Mouse (Mus musculus) WW6 (cell line): ENCODE measurements around the gene Ctdsp1.
"Not testable (repeated sequence)": the region's sequence is repeated elsewhere in the genome, so short reads cannot be mapped to it uniquely, and the experiment has no call there.

Experiments used
- DNase-seq: peaks from one replicate; pipeline ENCODE4 v3.0.0-alpha.2; 2013; ENCODE audit warnings: low read depth, low spot score

Gene Ctdsp1

DNA sequence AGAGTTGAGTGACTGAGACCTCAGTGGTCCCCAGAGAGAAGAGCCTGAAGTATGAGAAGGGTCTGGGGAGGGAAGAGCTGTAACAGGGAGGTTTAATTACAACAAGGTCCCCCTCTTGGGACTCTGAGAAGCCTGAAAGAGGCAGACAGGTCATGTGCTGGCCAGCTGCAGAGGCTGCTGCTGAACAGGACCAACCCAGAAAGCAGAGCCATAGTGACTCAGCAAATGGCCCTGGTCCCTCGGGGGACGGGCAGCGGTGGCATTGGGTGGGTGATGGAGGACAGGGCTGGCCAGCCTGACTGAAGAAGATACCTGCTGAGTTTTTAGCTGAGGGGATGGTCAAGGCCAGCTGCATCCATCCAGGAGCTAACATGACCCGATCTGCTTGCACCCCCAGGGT lies 14.9 kb upstream of the Ctdsp1 start:
- DNase-seq = no peak

DNA sequence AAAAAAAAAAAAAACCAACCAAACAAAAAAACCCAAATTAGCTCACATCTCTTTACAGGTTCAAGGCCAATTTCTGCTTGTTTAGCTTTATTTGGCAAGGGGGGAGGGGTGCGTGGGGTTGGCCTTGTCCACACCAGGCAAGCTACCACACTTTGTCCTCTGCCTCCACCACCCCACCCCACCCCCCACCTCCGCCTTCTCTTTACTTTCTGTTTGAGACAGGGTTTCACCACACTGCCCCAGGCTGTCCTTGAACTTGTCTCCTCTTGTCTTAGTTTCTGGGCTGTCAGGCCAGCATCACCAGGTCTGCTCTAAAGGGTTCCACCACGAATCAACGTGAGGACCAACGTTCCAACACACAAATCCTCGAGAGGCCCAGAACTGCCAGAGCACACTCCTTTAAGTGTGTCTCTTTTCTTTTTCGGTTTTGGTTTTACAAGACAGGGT lies 12.2 kb upstream of the Ctdsp1 start:
- no peak for DNase-seq

DNA sequence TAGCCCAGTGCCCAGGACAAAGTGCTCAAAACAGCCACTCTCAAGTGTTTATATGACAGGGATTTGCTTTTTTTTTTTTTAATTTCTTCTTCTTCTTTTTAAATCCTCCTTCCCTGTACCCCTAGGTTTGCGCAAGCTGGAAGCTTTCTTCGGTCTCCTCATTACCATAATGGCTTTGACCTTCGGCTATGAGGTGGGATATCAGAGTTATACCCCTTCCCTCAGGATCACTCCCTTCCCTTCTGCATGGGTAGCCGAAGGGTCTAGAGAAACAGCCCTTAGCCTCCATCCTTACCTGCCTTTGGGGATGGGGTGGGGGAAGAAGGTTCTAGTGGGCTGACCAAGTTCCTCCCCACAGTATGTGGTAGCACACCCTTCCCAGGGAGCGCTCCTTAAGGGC lies 10.8 kb upstream of the Ctdsp1 start:
- DNase-seq = no peak

DNA sequence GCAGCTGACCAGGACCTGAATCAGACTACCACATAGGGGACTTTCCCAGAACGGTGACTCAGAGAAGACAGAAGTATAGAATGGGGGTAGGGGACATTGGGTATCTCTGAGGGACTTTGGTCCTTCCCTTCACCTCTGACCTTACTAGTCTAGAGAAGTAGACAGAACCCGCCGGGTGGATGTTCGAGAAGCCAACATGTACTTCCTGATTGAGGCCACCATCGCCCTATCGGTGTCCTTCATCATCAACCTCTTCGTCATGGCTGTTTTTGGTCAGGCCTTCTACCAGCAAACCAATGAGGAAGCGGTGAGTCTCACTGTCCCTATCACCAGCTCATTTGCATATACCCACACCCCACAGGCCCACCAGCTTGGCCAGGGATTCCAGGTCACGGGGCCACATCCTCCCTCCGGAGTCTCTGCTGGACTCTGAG lies 9.7 kb upstream of the Ctdsp1 start:
- DNase-seq = no peak

DNA sequence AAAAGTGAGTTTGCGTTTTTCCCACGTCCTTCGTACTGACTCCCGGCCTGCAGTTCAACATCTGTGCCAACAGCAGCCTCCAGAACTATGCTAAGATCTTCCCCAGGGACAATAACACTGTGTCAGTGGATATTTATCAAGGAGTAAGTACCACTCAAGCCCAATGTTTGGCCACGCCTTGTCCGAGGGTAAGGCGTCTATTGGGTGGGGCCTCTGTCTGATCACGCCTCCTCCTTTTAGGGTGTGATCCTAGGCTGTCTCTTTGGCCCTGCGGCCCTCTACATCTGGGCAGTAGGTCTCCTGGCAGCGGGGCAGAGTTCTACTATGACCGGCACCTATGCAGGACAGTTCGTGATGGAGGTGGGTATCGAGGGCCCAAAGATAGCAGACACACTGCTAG lies 7.9 kb upstream of the Ctdsp1 start:
- no peak for DNase-seq

DNA sequence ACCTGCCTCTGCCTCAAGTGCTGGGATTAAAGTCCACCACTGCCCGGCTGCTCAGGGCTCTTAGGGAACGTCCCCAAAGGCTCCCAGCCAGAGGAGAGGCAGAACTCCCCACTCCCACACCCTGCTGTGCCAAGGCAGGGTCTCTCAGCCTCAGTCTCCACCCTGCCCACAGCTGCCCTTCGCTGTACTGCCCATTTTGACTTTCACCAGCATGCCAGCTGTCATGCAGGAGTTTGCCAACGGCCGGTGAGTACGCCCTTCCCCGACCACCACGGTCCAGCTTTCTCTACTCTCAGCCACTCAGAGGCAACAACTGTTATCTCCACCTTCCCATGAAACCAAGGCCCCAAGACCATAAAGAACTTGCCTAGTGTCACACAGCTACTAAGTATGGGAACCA lies 6.8 kb upstream of the Ctdsp1 start:
- DNase-seq = no peak

DNA sequence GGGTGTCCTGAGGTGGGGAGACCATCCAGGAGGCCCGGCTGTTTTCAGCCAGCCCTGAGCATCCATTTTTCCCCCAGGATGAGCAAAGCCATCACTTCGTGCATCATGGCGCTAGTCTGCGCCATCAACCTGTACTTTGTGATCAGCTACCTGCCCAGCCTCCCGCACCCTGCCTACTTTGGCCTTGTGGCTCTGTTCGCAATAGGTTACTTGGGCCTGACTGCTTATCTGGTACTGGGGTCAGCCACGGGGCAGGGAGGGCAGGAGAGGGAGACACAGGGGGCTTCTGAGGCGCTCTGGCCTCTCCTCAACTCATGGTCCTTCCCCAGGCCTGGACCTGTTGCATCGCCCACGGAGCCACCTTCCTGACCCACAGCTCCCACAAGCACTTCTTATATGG lies 6.2 kb upstream of the Ctdsp1 start:
- no peak for DNase-seq

DNA sequence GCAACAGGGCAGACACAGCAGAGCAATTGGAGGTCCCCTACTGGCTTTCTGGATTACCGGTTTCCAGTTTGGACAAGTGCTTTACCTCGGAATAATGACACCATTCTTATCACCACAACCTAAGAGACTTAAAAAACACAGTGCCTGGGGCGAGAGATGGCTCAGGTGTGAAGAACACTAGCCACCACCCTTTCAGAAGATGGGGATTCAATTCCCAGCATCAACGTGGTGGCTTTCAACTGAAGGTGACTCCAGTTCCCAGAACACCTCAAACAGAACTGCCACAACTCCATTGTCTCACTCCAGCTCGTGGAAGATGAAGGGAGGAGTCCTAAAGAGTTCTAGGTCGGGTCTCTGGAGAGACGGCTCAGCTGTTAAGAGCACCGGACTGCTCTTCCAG lies 5.8 kb upstream of the Ctdsp1 start:
- DNase-seq = no peak

DNA sequence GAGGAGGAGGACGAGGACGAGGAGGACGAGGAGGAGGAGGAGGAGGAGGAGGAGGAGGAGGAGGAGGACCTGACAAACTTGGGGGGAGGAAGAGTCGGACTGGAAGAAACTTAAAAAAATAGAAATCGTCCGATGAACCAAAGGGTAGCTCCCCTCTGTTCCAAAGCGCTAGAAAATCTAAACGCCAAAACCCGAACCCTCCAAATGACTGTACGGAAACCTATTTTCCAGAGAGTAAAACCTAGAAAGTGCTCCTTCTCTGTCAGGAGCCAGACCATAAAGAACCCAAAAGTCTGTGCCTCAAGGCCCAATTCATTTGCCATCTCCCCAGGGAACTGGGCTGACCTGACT lies 5.0 kb upstream of the Ctdsp1 start:
- no peak for DNase-seq

DNA sequence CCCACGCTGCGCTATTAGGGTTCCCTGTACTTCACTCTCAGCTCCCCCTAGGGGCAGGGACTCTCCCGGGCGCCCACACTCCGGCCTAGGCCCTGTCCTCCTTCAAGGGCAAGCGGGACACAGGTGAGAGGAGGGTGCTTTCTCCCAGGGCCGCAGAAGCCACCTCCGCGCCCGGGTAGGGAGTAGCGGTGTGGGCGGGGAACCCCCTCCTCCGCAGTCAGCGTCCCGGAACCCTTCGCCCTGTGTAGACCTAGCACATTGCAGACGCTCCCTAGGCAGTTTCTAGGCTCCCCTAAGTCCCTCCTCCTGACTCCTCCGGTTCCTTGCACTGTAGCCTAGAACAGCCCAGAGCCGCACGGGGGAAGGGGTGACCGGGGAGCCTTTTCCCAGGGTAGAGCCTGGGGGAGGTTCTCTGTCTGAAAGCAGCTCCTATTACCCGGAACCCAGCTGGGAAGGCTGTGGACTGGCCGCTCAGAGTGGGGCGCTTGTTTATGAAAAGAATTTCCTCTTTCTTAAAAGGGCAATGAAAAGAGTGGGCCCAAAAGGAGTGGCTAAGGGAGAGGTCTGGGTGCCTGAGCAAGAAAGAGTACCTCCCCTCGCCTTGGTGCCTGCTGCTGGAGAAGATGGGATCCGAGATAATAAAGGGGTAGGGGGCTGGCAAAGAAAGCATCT lies 4.5 kb upstream of the Ctdsp1 start:
- peak; percentile 93 for DNase-seq

DNA sequence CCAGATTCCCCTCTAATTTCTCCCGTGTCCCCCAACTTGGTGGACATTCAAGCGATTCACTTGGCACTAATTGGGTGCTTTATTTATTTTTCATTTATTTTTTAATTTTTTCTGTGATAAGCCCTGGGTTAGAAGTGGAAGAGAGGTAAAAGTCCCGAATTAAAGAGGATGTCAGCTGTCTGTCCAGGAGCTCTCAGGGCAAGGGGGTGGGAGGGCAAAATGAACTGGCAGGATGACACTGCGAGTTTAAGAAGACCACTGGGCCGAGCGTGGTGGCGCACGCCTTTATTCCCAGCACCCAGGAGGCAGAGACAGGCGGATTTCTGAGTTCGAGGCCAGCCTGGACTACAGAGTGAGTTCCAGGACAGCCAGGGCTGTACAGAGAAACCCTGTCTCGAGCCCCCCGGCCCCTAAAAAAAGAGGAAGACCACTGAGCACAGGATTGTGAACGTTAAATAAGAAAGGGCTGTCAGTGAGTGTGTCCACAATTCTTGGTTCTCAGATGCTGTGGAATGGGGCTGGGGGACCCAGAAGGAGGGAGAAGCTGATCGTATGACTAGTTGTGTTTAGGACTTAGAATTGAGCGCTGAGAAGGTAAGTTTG lies 3.8 kb upstream of the Ctdsp1 start:
- DNase-seq = no peak

DNA sequence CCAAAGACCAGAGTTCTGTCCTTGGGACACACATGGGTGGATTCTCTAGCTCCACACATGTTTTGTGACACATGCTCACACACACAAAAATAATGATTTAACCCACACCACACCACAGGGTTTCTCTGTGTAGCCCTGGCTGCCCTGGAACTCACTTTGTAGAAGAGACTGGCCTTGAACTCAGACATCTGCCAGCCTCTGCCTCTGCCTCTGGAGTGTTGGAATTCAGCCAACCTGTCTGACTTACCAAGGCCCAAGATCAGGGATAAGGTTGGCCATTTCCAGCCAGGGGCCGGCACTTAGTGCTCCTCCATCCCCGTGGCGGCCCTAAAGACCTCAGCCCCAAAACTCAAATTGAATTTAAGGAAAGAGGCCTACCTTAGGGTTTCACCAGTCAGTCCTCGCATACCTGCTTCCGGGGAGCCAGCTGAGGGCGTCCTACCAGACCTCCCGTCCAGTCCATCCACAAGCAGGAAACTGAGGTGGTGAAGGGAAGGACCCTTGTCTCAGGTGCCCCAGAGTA lies 2.9 kb upstream of the Ctdsp1 start:
- no peak for DNase-seq

DNA sequence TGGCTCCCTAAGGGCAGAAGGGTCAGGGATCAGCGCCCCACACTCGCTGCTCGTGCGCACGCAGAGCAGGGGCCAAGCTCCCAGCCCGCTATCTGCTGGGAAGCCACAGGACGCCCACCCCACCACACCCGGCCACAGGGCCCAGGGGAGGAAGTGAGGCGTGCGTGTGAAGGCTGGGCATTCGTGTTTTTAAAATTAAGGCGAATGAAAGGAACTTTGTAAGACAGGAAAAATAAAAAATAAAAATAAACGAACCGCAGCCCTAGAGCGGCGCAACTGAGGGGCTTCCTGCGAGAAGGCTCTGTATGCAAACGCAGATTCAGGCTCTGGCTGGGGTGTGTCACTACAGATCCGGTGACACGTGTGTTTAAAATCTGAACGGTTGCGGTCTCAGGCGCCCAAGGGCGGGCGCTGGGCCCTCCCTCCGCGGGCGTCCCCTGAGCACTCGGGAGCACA lies 1.4 kb upstream of the Ctdsp1 start:
- no peak for DNase-seq

DNA sequence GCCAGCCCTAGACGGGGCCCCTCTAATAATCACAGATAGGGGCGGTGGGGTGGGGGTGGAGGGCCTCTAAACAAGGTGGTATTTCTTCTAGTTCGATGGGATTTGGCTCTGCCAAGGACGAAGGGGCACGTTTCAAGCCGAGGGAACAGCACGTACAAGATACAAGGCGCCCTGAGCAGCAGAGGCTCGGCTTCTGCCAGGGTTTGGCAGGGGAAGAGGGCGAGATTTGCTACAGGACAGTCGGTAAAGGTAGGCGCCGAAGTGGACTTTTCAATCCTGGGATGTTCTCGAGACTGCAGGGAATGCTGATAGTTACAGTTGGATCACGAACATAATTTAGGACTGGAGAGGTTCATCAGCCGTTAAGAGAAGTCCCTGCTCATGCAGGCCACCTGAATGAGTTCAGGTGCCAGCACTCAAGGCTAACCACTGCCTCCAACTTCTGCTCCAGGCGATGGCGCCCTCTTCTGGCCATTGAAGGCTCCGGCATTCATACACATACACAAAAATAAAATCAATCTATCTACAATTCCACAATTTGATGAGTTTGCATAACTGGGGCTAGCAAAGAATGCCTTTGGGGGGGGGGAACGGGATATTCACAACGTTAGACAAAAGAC lies 912 bp upstream of the Ctdsp1 start:
- DNase-seq = no peak

DNA sequence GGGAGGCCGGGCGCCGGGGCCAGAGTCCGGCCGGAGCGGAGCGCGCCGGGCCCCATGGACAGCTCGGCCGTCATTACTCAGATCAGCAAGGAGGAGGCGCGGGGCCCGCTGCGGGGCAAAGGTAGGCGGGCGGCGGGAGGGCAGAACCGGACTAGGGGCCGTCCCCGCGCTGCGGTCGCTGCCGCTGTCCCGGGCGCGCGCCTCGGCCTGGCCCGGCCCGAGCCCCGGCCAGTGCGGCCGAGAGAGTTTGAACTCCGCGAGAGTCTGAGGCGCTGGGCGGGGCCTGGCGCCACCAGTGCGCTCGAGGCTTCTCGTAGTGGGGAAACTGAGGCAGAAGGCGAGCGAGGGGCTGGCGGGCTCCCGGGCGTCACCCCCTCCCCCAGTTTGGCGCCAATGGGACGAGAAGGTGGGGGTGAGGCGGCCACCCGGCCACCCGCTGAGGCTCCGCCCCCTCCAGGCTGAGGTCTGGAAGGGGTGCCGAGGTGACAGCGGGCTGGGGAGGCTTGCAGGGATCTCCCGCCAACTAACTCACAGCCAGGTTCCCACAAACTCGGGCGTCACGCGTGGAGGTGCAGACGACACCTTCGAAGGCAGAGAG lies 634 bp downstream of the Ctdsp1 start:
- no peak for DNase-seq

DNA sequence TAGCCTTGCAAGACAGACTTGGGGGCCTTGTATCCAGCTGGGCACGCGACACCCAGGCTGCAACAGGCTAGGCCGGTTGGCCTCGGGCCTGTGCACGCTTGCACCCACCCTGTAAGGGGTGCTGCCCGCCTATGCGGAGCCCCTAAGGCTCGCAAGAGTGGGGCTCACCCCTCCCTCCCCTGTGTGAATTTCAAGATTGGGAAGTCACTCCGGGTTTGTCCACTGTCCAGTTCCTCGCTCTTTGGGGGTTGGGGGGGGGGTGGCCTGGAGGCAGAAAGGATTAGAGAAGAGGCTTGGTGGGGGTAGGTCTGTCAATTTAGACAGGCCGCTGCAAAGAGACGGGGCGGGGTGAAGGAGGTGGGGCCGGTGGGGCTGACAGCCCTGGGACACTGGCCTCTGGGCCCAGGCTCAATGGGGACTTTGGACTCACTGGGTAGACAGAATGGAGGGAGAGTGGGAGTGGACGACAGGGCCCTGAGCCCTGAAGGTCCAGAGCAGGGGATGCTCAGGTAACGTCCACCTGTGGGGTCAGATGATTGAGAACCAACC lies 1.2 kb downstream of the Ctdsp1 start:
- no peak for DNase-seq

DNA sequence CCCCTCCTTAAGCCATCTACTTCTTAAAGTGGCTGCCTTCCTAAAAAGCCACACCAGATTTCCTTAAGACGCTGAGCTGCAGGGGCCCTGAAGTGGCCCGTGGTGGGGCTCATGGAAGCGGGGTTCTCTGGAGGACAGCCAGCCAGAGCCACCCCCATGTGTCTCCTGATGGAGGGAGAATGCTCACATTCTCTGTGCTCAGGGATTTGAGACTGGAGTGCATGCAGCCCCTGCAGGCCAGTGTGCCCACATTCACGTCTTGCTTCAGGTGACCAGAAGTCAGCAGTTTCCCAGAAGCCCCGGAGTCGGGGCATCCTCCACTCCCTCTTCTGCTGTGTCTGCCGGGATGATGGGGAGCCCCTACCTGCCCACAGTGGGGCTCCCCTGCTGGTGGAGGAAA lies 1.7 kb downstream of the Ctdsp1 start:
- DNase-seq = no peak

DNA sequence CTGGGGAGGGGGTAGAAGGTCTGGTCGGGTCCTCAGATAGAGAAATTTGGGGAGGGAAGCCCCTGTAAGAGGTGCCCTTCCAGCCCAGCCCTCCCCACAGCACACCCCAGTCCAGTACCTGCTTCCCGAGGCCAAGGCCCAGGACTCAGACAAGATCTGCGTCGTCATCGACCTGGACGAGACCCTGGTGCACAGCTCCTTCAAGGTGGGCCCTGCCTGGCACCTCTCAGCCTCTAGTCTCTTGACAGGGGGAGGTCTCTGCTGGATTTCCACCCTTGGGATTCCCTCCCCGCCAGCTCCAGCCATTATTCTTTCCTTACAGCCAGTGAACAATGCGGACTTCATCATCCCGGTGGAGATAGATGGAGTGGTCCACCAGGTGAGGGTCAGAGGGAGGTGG lies 2.4 kb downstream of the Ctdsp1 start:
- no peak for DNase-seq

DNA sequence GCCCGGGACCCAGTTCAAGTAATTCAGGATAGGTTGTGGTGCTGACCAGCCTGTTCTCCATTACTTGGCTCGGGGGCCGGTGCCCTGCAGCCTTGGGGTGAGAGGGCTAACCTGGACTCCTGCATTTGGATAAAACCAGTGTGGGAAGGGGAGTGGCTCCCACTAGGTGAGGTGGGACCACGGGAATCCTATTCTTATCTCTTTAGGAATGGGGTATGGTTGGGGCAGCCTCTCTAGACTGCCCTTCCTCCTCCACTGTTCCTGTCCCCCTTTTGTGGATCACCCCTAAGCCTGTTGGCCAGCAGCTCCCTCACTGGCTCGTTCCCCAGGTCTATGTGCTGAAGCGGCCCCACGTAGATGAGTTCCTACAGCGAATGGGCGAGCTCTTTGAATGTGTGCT lies 3.0 kb downstream of the Ctdsp1 start:
- DNase-seq = no peak

DNA sequence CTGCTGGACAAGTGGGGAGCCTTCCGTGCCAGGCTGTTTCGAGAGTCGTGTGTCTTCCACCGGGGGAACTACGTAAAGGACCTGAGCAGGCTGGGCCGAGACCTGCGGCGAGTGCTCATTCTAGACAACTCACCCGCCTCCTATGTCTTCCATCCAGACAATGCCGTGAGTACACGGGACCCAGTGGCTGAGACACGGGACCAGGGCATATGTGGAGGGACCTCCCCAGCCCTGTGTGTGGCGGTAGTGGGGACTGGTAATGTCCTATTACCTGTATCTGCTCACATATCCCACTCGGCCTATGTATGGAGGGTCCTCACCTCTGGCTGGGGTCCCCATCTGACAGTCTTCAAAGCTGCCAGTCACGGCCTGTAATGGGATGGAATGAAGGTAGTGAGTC lies 3.5 kb downstream of the Ctdsp1 start:
- DNase-seq = no peak

DNA sequence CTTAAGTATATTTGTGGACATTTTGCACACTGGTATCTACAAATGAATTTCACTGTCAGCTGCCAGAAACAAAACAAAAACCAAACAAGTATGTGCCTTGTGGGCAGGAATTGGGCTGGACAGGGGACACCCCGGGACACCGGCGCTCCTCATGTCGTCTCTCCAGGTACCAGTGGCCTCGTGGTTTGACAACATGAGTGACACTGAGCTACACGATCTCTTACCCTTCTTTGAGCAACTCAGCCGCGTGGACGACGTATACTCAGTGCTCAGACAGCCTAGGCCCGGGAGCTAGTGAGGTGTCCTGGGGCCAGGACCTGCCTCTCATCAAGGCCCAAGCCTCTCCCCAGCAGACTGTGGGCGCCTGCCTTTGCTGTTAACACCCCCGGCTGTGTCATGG lies 4.0 kb downstream of the Ctdsp1 start:
- DNase-seq = no peak

DNA sequence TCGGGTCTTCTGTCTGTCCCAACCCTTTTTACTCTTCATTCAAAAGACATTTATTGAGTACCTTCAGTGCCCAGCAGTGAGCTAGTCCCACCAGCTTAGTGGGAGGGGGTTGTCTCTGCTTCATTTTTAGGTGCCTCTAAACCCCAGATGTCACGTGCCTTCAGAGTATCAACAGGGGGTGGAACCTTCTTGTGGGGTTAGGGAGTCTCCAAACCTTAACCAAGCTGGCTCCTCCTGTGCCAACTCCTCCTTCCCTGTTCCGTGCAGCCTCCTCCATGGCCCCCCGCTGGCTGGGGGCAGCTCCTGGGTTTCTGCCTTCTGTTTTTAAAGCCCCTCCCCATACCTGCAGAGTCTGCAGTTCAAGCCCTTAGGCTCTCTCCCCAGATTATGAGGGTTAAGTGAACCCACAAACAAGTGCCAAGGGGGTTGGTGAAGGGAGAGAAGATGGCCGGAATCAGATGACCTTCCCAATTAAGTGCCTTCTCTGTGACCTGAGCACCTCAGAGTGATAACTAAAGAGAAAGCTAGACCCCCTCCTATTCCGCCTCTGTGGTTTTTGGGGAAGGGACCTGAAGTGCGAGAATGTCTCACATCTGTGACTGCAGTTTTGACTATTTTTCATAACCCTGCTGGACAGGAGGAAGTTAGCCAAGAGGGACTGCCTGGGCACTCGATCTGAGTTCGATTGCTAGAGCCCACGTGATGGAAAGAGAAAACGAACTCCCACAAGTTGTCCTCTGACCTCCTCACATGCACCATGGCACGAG lies 5.3 kb downstream of the Ctdsp1 start:
- DNase-seq = not testable (repeated sequence)
